Mouse (Mus musculus) spleen, postnatal 36 days (tissue): ENCODE data around the gene Rps6ka5.

Experiments used
- DNase-seq, 2 experiments: peaks; one replicate each; pipeline ENCODE4 v3.0.0; 2022; ENCODE audit warnings: low spot score in 2 of 2, mixed read lengths in 1 of 2

Gene Rps6ka5

GRCm38 (mm10) chr12:100724606-100725457 lies 2.0 kb downstream of the Rps6ka5 start:
- peak; percentile 100 for DNase-seq

GRCm38 (mm10) chr12:100724182-100724581 lies 2.6 kb downstream of the Rps6ka5 start:
- peak in 1 of 2 experiments; percentile 26 for DNase-seq

- no peak for DNase-seq
These were observed 6.0 kb downstream of the Rps6ka5 start for GRCm38 (mm10) chr12:100720801-100721200.

DNA sequence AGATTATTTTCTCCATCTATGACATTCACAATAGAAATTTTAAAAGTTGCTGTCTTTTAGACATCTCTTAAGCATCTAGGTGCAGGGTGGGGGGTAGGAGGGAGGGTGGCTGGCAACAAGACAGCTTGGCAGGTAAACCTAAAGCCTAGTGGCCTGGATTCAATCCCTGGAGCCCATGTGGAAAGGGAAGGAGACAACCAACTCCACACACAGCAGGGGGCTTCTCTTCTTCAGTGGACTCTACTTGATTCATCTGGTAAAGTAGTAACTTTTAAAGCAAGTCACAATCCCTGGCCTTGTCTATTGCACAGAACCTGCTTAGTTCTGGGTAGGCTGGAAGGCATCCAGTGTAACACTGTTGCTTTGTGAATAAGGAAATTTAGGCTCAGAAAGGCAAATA lies 9.3 kb downstream of the Rps6ka5 start:
- no peak for DNase-seq

- no peak for DNase-seq
These were observed 9.8 kb downstream of the Rps6ka5 start for GRCm38 (mm10) chr12:100716969-100717368.

- no peak for DNase-seq
These were observed 15.0 kb downstream of the Rps6ka5 start for GRCm38 (mm10) chr12:100711819-100712218.

GRCm38 (mm10) chr12:100711116-100711691 lies 15.6 kb downstream of the Rps6ka5 start:
- DNase-seq: peak in 1 of 2 experiments; percentile 31

DNA sequence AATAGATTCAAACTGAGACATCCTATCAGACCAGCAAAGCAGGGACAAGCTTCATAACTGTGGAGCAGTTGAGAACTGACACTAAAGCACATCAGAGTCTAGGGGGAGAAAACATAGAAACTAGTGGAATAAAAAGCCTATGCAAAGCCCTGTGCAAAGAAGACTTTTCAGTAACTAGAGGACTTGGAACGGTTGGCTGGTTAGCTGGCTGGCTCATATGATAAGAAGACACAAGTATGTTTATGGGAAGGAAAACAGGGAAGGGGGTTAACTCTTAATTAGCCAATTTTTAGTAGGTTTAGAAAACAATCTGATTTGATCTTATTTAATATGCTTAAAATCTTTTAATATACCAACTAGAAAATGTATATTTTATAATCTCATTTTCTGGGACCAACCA lies 16.4 kb downstream of the Rps6ka5 start:
- no peak for DNase-seq

GRCm38 (mm10) chr12:100707312-100707711 lies 19.5 kb downstream of the Rps6ka5 start:
- no peak for DNase-seq

- DNase-seq: no peak
These were observed 21.6 kb downstream of the Rps6ka5 start for GRCm38 (mm10) chr12:100705057-100705722.

DNA sequence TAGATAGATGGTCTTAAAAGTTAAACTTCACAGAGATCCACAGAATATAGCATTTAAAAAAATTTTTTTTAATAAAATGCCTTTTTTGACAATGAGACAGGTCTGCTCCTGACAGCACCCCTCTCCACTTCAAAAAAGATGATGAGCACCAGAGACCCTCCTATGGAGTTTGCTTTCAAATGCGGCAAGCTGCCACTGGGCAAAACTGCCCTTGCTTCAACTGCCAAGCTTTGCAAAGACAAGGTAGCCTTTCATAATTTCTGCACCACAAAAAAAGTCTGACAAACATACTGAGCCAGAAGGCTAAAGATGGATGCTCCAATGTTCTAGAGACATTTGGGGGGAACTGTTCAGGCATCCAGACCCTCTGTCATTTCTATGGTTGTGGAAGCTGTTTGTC lies 28.8 kb downstream of the Rps6ka5 start:
- no peak for DNase-seq

DNA sequence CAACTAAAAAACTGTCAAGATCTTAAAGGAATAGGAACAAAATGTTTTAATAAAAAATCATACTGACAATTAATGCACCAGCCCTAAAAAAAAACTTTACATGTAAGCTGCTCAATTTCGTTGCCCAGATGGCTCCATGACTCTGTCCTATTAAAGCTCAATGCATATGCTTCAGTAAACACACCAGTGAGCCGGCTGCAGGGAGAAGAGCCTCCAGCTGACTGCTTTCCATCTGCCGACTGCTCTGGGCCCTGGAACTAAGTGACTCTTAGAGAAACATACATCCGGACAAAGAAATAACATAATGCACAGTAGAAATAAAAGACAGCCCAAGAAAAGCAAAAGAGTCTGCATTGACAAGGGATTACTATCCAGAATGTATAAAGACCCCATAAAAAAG lies 30.2 kb downstream of the Rps6ka5 start:
- DNase-seq: no peak

GRCm38 (mm10) chr12:100695252-100695651 lies 31.5 kb downstream of the Rps6ka5 start:
- no peak for DNase-seq

GRCm38 (mm10) chr12:100692208-100692607 lies 34.6 kb downstream of the Rps6ka5 start:
- DNase-seq: no peak

DNA sequence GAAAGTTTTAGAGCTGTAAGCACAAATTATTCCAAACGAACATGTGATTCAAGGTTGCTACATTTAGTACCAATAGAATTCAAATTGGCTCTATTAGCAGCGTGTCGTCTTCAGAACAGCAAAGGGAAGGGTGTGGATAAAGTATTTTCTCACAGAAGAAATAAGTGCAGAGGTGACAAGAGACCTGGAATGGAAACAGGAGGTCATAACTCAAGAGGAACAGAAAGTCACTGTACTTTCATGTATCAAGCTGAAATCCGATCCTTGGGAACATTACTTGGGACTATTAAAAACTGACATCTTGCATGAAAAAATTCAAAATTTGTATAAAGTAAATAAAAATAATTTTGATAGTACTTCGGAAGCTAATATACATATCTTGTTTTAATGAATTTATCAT lies 36.3 kb downstream of the Rps6ka5 start:
- DNase-seq: no peak

DNA sequence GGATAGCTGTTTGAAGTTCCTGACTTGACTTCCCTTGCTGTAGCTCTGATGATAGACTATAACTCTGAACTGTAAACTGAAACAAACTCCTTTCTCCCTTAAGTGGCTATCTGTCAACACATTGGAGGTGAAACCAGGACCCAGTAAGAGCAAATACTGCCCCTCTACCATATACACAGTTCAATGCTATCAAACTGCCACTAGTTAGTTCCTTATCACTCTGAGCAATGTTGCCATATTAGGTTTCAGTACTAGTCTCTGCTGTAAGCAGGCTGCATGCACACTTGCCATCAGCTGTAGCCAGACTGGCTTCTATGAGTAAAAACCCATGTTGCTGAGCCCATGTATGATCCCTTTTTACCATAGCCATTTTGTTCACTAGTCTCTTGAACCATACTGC lies 38.6 kb downstream of the Rps6ka5 start:
- DNase-seq: no peak

GRCm38 (mm10) chr12:100687001-100687400 lies 39.8 kb downstream of the Rps6ka5 start:
- no peak for DNase-seq

GRCm38 (mm10) chr12:100681752-100682151 lies 45.0 kb downstream of the Rps6ka5 start:
- DNase-seq: peak in 1 of 2 experiments; percentile 11

GRCm38 (mm10) chr12:100681241-100681640 lies 45.5 kb downstream of the Rps6ka5 start:
- no peak for DNase-seq

GRCm38 (mm10) chr12:100680676-100681075 lies 46.1 kb downstream of the Rps6ka5 start:
- no peak for DNase-seq

DNA sequence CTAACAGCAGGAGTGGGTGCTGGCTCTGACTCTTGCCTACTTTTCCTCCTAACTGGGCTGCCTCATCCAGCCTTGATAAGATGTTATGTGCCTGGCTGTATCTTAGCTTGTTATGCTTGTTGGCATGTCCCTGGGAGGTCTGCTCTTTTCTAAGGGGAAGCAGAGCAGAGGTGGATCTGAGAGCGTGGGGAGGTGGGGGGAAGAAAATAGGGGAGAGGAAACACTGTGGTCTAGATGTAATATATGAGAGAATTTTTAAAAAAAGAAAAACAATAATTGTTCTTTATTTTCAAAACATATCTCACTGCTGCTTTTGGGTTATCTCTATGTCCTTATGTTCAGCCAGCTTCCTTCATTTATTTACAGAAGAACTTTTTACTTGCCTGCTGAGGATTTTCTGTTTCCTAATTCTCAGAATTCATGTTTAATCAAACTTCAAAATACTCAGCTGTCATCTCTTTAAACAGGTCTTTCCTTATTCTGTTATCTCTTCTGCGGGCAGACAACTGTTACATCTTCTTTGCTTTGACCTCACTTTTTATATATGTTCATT lies 56.1 kb downstream of the Rps6ka5 start:
- DNase-seq: no peak

DNA sequence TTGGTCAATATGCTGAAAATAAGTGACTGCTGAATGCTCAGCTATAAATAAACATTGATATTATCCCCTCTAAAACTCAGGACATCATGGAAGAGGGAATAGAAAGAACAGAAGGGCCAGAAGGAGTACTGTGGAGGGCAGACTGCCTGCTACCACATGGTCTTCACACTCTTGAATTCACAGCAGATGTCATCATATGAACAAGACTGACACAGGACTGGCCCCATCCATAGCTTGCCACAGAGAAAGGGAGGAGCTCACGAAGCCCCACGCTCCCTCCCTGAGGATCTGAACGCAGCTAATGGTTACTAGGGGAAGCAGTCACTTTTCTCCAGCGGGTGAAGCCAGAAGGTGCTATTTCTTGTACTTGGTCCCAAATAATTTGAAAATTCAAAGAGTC lies 61.5 kb downstream of the Rps6ka5 start:
- DNase-seq: no peak
